Mouse (Mus musculus): ENCODE measurements around the gene Lrrc4.

The Lrrc4 gene

GRCm38 (mm10) chr6:28826689-28827389 lies 4.7 kb downstream of the Lrrc4 start:
- no peak for DNase-seq (ENCODE audit: low read depth in 1 of 2, low spot score in 2 of 2)

- no peak for DNase-seq (ENCODE audit: low read depth in 1 of 2, low spot score in 2 of 2)
Observed at GRCm38 (mm10) chr6:28825894-28826293, 5.7 kb downstream of the Lrrc4 start.

- DNase-seq (ENCODE audit: low read depth in 1 of 2, low spot score in 2 of 2), result no peak
Observed at GRCm38 (mm10) chr6:28823802-28824201, 7.7 kb downstream of the Lrrc4 start.

GRCm38 (mm10) chr6:28823375-28823774 lies 8.2 kb downstream of the Lrrc4 start:
- no peak for DNase-seq (ENCODE audit: low read depth in 1 of 2, low spot score in 2 of 2)

- DNase-seq (ENCODE audit: low read depth in 1 of 2, low spot score in 2 of 2), result no peak
Observed at GRCm38 (mm10) chr6:28822296-28822695, 9.3 kb downstream of the Lrrc4 start.

- no peak for DNase-seq (ENCODE audit: low read depth in 1 of 2, low spot score in 2 of 2)
Observed at GRCm38 (mm10) chr6:28819509-28820358, 11.8 kb downstream of the Lrrc4 start.

GRCm38 (mm10) chr6:28817039-28817438 lies 14.5 kb downstream of the Lrrc4 start:
- DNase-seq (ENCODE audit: low read depth in 1 of 2, low spot score in 2 of 2), result no peak

- DNase-seq (ENCODE audit: low read depth in 1 of 2, low spot score in 2 of 2), result no peak
Observed at GRCm38 (mm10) chr6:28814895-28815294, 16.7 kb downstream of the Lrrc4 start.

- no peak for DNase-seq (ENCODE audit: low read depth in 1 of 2, low spot score in 2 of 2)
Observed at GRCm38 (mm10) chr6:28813057-28813456, 18.5 kb downstream of the Lrrc4 start.

- DNase-seq (ENCODE audit: low read depth in 1 of 2, low spot score in 2 of 2), result no peak
Observed at GRCm38 (mm10) chr6:28804751-28805150, 26.8 kb downstream of the Lrrc4 start.

- no peak for DNase-seq (ENCODE audit: low read depth in 1 of 2, low spot score in 2 of 2)
Observed at GRCm38 (mm10) chr6:28803678-28804279, 27.8 kb downstream of the Lrrc4 start.

- no peak for DNase-seq (ENCODE audit: low read depth in 1 of 2, low spot score in 2 of 2)
Observed at GRCm38 (mm10) chr6:28800976-28801375, 30.6 kb downstream of the Lrrc4 start.

- DNase-seq (ENCODE audit: low read depth in 1 of 2, low spot score in 2 of 2), result no peak
Observed at GRCm38 (mm10) chr6:28799818-28800217, 31.7 kb downstream of the Lrrc4 start.

GRCm38 (mm10) chr6:28795792-28796515 lies 35.6 kb downstream of the Lrrc4 start:
- no peak for DNase-seq (ENCODE audit: low read depth in 1 of 2, low spot score in 2 of 2)

- no peak for DNase-seq (ENCODE audit: low read depth in 1 of 2, low spot score in 2 of 2)
Observed at GRCm38 (mm10) chr6:28795380-28795779, 36.2 kb downstream of the Lrrc4 start.

- no peak for DNase-seq (ENCODE audit: low read depth in 1 of 2, low spot score in 2 of 2)
Observed at GRCm38 (mm10) chr6:28791809-28792208, 39.7 kb downstream of the Lrrc4 start.

GRCm38 (mm10) chr6:28791183-28791582 lies 40.4 kb downstream of the Lrrc4 start:
- no peak for DNase-seq (ENCODE audit: low read depth in 1 of 2, low spot score in 2 of 2)

- no peak for DNase-seq (ENCODE audit: low read depth in 1 of 2, low spot score in 2 of 2)
Observed at GRCm38 (mm10) chr6:28789685-28790084, 41.9 kb downstream of the Lrrc4 start.

GRCm38 (mm10) chr6:28787133-28787532 lies 44.4 kb downstream of the Lrrc4 start:
- DNase-seq (ENCODE audit: low read depth in 1 of 2, low spot score in 2 of 2), result no peak

- DNase-seq (ENCODE audit: low read depth in 1 of 2, low spot score in 2 of 2), result no peak
Observed at GRCm38 (mm10) chr6:28785770-28786169, 45.8 kb downstream of the Lrrc4 start.

GRCm38 (mm10) chr6:28783953-28784352 lies 47.6 kb downstream of the Lrrc4 start:
- DNase-seq (ENCODE audit: low read depth in 1 of 2, low spot score in 2 of 2), result no peak

All from monocyte, adult 2 months (primary cell).